Mouse (Mus musculus) liver, adult 2 months (tissue): ENCODE measurements around the gene Gm37240. TPM values are rescaled to one million over a fixed set of nuclear protein-coding genes. Genes with fewer than 3 reads are reported as not detected.

Experiments used
- DNase-seq: peaks from one replicate; pipeline ENCODE4 v3.0.0-alpha.2; 2011; ENCODE audit warnings: low read depth, low spot score; ENCODE audit errors: extremely low read depth
- H3K27ac ChIP-seq: fragments of 200-500 bp; replicated peaks from 2 replicates; pipeline ENCODE4 v1.5.1; 2012; ENCODE audit warnings: low read depth, mild to moderate bottlenecking, control low read depth, inconsistent platforms, low read length; ENCODE audit not compliant: insufficient read depth
- H3K27me3 ChIP-seq: fragments of 200-500 bp; 2 replicates; pipeline ENCODE4 v1.6.1; 2012; ENCODE audit warnings: mild to moderate bottlenecking, moderate library complexity, low read length, inconsistent platforms; ENCODE audit not compliant: control insufficient read depth, insufficient read depth
- H3K36me3 ChIP-seq: fragments of 200-500 bp; 2 replicates; pipeline ENCODE4 v1.6.1; 2012; ENCODE audit warnings: low read length, inconsistent platforms; ENCODE audit not compliant: control insufficient read depth, insufficient read depth
- H3K4me1 ChIP-seq: fragments of 200-500 bp; 2 replicates; pipeline ENCODE4 v1.6.1; 2011; ENCODE audit warnings: low read length; ENCODE audit not compliant: control insufficient read depth, insufficient read depth
- H3K4me3 ChIP-seq: fragments of 200-500 bp; 2 replicates; pipeline ENCODE4 v1.5.1; 2011; ENCODE audit warnings: low read depth, mild to moderate bottlenecking, control low read depth, low read length, moderate library complexity; ENCODE audit not compliant: insufficient read depth
- H3K79me2 ChIP-seq: fragments of 200-500 bp; 2 replicates; pipeline ENCODE4 v1.6.1; 2012; ENCODE audit warnings: inconsistent platforms, mild to moderate bottlenecking, low read length, moderate library complexity; ENCODE audit not compliant: control insufficient read depth, insufficient read depth
- H3K9ac ChIP-seq: fragments of 200-500 bp; 2 replicates; pipeline ENCODE4 v1.6.1; 2012; ENCODE audit warnings: low read depth, mild to moderate bottlenecking, control low read depth, inconsistent platforms, low read length
- CTCF ChIP-seq: fragments of 200-500 bp; IDR thresholded peaks from 2 replicates; pipeline ENCODE4 v1.5.1; 2011; ENCODE audit warnings: low read depth, low read length, control low read depth
- POLR2A ChIP-seq: fragments of 200-500 bp; IDR thresholded peaks from 2 replicates; pipeline ENCODE4 v1.6.1; 2011; ENCODE audit warnings: low read length, control low read depth; ENCODE audit not compliant: insufficient read depth; ENCODE audit errors: extremely low read depth
- WGBS: fragments of 180-500 bp; shearing (Covaris S2); methylation state at CpG from one replicate; pipeline ENCODE4 v1.1.7; 2018; 5-methylcytosine and 5-hydroxymethylcytosine counted together
- polyA plus RNA-seq: library from polyadenylated mRNA; depleted of rRNA; stranded (reverse); fragments of >200 nt; gene quantifications from 2 replicates; pipeline ENCODE4 v1.2.3, GENCODE M21; 2012
- total RNA-seq: library from RNA; depleted of rRNA; stranded (reverse); fragments of >200 nt; gene quantifications from 2 replicates; pipeline ENCODE4 v1.2.3, GENCODE M21; 2014

Gene Gm37240
- total and polyA plus RNA-seq, 2 experiments, result 2.2 to 6.9 TPM

DNA sequence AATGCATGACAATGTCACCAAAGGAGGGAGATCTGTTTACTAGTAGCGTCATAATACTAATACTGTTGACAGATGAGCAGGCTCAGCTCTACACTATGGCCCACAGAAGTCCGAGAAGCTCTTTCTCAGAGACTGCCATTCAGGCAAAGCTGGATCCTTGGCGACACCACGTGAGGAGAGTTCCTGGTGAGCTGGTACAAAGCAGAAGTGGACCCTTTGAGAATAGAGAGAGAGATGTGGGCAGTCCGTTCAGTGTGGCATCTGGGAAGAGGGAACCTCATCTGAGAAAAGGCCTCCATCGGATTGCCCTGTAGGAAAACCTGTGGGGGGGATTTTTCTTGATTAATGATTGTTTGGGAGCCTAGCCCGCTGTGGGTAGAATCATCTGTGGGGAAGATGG is 770.3 kb downstream of the Gm37240 start:
- Histone ChIP-seq H3K4me1 (peaks cover 2% of the 10 kb centered on the region; the same call in 1 of the 2 replicates), H3K9ac (no peak overlapping the region), H3K36me3 (no peaks in the 10 kb centered on the region), H3K4me3 (no peak overlapping the region), H3K27ac (no peak overlapping the region), H3K27me3 (no peaks in the 10 kb centered on the region), H3K79me2 (no peaks in the 10 kb centered on the region)
- DNase-seq, result no peak
- no peak for TF ChIP-seq POLR2A
- TF ChIP-seq CTCF, result no peak
- WGBS, result 88% methylated on average over 7 of the region's 7 CpGs

DNA sequence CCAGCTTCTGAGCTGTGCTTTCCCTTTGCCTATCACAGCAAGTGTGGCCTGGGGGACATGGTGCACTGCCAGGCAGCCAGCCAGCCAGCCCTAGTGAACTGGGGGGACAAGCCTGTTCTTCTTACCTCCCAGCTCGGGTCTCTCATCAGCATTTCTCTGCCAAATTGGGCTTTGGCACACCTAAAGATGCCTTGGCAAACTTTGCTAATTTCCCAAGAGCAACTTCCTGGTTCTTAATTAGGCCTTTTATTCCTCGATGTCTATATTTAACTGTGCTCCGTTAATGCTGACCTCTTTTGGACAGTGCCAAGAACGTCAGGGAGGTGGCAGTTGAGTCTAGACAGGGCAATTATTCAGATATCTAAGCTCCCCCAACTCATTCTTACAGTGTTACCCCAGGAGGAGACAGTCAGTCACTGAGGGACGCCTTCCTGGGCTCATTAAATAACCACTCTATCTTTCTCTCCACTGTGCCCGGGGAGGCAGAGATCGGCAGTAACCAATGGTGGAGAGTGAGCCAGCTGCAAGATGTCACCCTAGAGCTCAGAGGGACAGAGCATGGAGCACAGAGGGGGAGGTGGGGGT is 771.3 kb downstream of the Gm37240 start:
- 70% methylated on average over 7 of the region's 7 CpGs for WGBS
- Histone ChIP-seq H3K27ac (no peak overlapping the region), H3K79me2 (no peaks in the 10 kb centered on the region), H3K9ac (no peak overlapping the region), H3K36me3 (no peaks in the 10 kb centered on the region), H3K4me3 (no peak overlapping the region), H3K27me3 (no peaks in the 10 kb centered on the region), H3K4me1 (peaks cover 2% of the 10 kb centered on the region; the same call in 1 of the 2 replicates)
- TF ChIP-seq CTCF (no peak), POLR2A (no peak)
- DNase-seq, result no peak

GRCm38 (mm10) chr3:85113565-85113964 is 773.8 kb downstream of the Gm37240 start:
- Histone ChIP-seq H3K27ac (no peak overlapping the region), H3K27me3 (no peaks in the 10 kb centered on the region), H3K4me1 (peaks cover 2% of the 10 kb centered on the region; the same call in 1 of the 2 replicates), H3K4me3 (no peak overlapping the region), H3K9ac (no peak overlapping the region), H3K79me2 (no peaks in the 10 kb centered on the region), H3K36me3 (no peaks in the 10 kb centered on the region)
- DNase-seq, result no peak
- TF ChIP-seq POLR2A, result no peak
- no peak for TF ChIP-seq CTCF
- 63% methylated on average over 1 of the region's 1 CpGs for WGBS

DNA sequence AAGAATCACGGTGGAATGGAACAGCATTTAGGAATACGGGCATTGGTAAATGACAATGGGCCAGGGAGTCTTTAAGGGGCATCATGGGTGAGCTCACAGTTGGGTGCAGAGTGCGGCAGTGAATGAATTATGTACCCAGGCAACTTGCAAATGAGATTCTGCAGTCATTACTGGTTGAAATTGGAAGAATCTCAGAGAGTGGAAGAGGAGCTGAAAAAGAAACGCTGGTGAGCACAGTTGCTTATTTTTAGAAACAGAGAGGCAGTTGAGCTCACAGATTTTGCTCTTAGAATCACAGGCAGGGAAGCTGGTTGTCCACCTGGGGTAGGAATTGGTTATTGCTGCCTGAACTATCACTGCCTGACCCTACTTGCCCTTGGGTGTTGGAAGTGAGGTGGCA is 776.6 kb downstream of the Gm37240 start:
- H3K36me3 ChIP-seq, result no peaks in the 10 kb centered on the region
- WGBS, result 73% methylated on average over 4 of the region's 4 CpGs
- H3K4me3 ChIP-seq, result no peak overlapping the region

GRCm38 (mm10) chr3:85109221-85109620 is 778.1 kb downstream of the Gm37240 start:
- H3K4me3 ChIP-seq, result no peak overlapping the region
- no peaks in the 10 kb centered on the region for H3K79me2 ChIP-seq
- 54% methylated on average over 2 of the region's 2 CpGs for WGBS
- H3K9ac ChIP-seq, result no peak overlapping the region
- H3K27ac ChIP-seq, result no peak overlapping the region
- no peaks in the 10 kb centered on the region for H3K36me3 ChIP-seq
- TF ChIP-seq CTCF (no peak), POLR2A (no peak)
- no peak for DNase-seq
- no peaks in the 10 kb centered on the region for H3K27me3 ChIP-seq
- no peaks in the 10 kb centered on the region for H3K4me1 ChIP-seq

More for the DNA sequence above, 776.6 kb downstream of the Gm37240 start:
- Histone ChIP-seq H3K27me3 (no peaks in the 10 kb centered on the region), H3K27ac (no peak overlapping the region), H3K79me2 (no peaks in the 10 kb centered on the region), H3K4me1 (no peaks in the 10 kb centered on the region), H3K9ac (no peak overlapping the region)
- no peak for TF ChIP-seq CTCF
- TF ChIP-seq POLR2A, result no peak
- no peak for DNase-seq

DNA sequence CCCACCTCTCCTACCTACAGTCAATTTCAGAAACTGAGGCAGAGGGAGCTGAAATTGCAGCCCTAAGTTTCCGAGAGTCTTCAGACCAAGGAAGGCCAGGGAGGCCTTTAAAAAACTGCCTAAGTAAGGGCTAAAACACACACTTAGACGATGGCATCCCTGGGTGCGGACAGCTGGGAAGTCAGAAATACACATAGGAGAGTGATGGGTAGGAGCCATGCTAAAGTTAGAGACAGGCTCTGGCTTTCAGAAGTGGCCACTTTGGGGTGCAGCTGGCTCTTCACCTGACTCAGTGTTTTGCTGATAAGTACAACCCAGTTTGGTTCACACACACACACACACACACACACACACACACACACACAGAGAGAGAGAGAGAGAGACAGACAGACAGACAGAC is 778.9 kb downstream of the Gm37240 start:
- no peak for DNase-seq
- Histone ChIP-seq H3K79me2 (no peaks in the 10 kb centered on the region), H3K4me1 (no peaks in the 10 kb centered on the region), H3K27ac (no peak overlapping the region), H3K27me3 (no peaks in the 10 kb centered on the region), H3K9ac (no peak overlapping the region), H3K36me3 (no peaks in the 10 kb centered on the region), H3K4me3 (no peak overlapping the region)
- WGBS, result 87% methylated on average over 3 of the region's 3 CpGs
- TF ChIP-seq CTCF (no peak), POLR2A (no peak)
